Mouse (Mus musculus): ENCODE results near the gene Gli2.
A peak's percentile ranks its signal among the peaks of the same experiment; 100 is the strongest.

Gene Gli2

DNA sequence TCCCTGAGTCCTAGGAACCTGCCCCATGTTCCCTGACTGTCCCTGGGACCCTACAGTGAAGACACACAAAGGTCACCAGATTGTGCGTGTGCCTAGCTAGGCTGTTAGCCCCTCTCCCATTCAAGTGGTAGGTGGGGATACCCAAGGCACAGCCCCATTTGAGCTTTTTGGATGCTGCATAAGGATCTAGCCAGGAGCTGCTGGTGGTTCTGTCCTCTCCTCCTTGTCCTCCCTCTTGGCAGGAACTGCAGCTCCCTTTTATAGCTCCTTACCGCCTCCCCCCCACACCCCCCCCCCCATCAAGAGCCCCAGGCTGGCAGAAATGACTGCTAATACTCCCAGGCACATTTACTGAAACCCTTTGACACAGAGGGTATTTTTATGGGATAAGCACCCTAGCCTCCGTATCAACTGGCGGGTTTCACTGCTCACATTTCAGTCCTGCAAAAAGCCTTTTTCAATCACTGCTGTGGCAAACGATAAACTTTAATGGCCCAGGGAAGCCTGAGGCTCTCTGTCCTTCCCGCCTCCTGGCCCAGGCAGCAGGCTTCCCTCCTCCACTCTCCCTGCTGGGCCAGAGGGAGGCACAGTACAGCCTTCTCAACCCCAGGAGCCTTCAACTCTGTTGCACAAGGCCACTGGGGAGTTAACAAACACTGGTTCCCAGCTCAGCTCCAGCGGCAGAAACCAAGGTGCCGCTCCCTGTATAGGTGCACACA lies 151.4 kb downstream of the Gli2 start:
- no peak for DNase-seq (ENCODE audit: low spot score in 2 of 2)

DNA sequence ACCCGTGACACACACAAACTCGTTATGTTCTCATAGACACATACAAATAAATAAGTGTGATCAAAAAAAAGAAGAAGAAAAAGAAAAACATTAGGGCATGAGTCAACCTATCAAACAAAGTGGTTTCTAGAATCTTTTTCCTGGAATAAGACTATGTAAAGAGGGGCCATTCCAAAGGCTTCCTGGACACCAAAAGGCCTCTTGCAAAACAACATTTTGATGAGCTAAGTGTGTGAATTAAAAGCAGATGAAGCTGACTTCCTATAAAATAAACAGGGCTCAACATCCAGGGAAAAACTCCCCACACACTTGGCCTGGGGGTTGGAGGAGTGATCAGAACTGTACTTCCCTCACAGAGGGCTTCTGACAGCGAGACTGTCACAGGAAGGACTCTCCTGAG lies 155.1 kb downstream of the Gli2 start:
- no peak for DNase-seq (ENCODE audit: low spot score in 2 of 2)

- DNase-seq (ENCODE audit: low spot score in 2 of 2): no peak
Observed at GRCm38 (mm10) chr1:118895026-118895762, 158.2 kb downstream of the Gli2 start.

GRCm38 (mm10) chr1:118891395-118891794 lies 162.0 kb downstream of the Gli2 start:
- no peak for DNase-seq (ENCODE audit: low spot score in 2 of 2)

DNA sequence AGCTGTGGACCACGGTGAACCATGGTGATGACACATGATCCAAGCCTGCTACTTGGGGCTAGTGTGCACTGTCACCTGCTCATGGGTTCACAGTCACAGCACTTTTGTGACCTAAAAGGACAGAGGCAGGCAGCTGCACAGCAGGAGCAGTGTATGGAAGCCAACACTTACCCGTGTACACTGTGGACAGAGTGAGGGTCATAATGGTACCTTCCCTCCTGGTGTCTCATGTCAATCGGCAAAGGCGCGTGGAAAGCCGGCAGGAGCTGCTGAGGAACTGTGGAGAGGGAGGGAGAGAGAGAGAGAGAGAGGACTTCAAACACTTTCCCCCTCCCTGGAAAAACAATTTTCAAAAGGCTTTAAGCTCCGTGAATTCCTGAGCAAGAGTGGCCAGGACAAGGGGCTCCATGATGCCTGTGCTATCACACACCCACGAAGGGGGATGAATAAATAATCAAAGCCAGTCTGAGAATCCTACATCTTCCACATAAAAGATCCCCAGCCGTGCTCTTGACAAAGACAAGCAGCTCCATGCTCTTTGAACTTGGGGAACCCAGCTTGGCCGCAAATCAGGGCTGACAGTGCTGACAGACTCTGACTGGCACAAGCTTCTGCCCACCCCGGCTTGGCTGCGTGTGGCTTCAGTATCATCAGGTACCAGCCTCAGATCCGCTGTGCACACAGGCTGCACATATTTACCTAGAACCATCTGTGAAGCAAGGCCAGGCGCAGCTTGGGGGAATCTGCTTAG lies 163.1 kb downstream of the Gli2 start:
- DNase-seq (ENCODE audit: low spot score in 2 of 2): no peak

- no peak for DNase-seq (ENCODE audit: low spot score in 2 of 2)
Observed at GRCm38 (mm10) chr1:118880781-118881247, 172.6 kb downstream of the Gli2 start.

GRCm38 (mm10) chr1:118878291-118878690 lies 175.1 kb downstream of the Gli2 start:
- no peak for DNase-seq (ENCODE audit: low spot score in 2 of 2)

- no peak for DNase-seq (ENCODE audit: low spot score in 2 of 2)
Observed at GRCm38 (mm10) chr1:118875227-118875626, 178.2 kb downstream of the Gli2 start.

DNA sequence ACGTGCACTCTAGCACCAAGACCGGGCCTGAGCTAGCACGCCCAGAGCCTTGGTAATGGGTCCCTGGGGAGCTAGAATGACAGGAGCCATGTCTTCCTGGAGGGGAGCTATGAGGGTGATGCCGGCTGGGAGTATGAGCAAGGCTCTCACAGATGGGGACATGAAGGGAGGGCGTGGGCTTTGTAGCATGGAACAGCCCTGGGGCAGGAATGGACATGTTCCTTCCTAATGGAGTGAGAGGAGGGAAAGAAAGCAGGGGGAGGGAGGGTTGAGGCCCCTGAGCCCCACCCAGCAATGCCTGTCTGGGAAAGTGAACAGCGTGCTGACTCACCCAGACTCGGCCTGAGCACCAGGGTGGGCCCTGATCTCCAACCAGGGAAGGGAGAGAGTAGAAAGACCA lies 179.9 kb downstream of the Gli2 start:
- no peak for DNase-seq (ENCODE audit: low spot score in 2 of 2)

GRCm38 (mm10) chr1:118864735-118865134 lies 188.7 kb downstream of the Gli2 start:
- DNase-seq (ENCODE audit: low spot score in 2 of 2): peak; percentile 15 to 20

- DNase-seq (ENCODE audit: low spot score in 2 of 2): peak; percentile 20 to 34
Observed at GRCm38 (mm10) chr1:118864031-118864430, 189.4 kb downstream of the Gli2 start.

GRCm38 (mm10) chr1:118858101-118858500 lies 195.3 kb downstream of the Gli2 start:
- no peak for DNase-seq (ENCODE audit: low spot score in 2 of 2)

- no peak for DNase-seq (ENCODE audit: low spot score in 2 of 2)
Observed at GRCm38 (mm10) chr1:118830658-118831057, 222.8 kb downstream of the Gli2 start.

GRCm38 (mm10) chr1:118826614-118827013 lies 226.8 kb downstream of the Gli2 start:
- DNase-seq (ENCODE audit: low spot score in 2 of 2): peak; percentile 44 to 50

GRCm38 (mm10) chr1:118825467-118826219 lies 227.8 kb downstream of the Gli2 start:
- peak; percentile 19 to 43 for DNase-seq (ENCODE audit: low spot score in 2 of 2)

DNA sequence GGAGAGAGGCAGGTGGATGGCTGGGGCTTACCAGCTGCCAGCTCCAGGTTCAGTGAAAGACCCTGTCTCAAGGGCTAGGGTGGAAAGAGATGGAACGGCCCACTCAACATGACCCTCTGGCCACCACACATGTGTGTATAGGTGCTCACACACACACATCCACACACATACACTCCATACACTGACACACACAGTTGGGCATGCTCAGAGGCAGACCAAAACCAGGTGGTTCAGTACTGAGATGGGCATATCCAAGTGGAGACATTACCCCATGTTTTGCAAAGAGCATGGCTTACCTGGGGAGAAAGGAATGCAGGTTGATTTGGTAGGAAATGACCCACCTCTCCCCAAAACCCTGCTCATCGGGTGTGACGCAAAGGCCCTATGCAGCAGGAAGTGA lies 228.4 kb downstream of the Gli2 start:
- no peak for DNase-seq (ENCODE audit: low spot score in 2 of 2)

- no peak for DNase-seq (ENCODE audit: low spot score in 2 of 2)
Observed at GRCm38 (mm10) chr1:118822258-118822657, 231.2 kb downstream of the Gli2 start.

DNA sequence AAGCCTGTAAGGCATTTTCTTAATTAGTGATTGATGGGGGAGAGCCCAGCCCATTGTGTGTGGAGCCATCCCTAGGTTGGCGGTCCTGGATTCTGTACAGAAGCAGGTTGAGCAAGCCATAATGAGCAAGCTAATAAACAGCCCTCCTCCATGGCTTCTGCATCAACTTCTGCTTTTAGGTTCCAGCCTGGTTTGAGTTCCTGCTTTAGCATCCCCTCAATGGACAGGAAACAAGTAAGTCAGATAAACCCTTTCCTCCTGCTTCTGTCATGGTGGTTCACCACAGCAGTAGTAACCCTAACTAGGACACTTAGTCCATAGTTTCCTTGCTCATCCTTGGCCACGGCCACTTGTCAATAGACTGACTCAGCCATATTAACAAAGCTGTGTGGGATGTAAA lies 238.4 kb downstream of the Gli2 start:
- no peak for DNase-seq (ENCODE audit: low spot score in 2 of 2)

- peak; percentile 49 to 51 for DNase-seq (ENCODE audit: low spot score in 2 of 2)
Observed at GRCm38 (mm10) chr1:118810336-118810735, 243.1 kb downstream of the Gli2 start.

- DNase-seq (ENCODE audit: low spot score in 2 of 2): no peak
Observed at GRCm38 (mm10) chr1:118806727-118807126, 246.7 kb downstream of the Gli2 start.

- peak; percentile 28 to 31 for DNase-seq (ENCODE audit: low spot score in 2 of 2)
Observed at GRCm38 (mm10) chr1:118802166-118802565, 251.3 kb downstream of the Gli2 start.
